Mouse (Mus musculus): ENCODE results near the gene Wdr95. TPM values are rescaled to one million over a fixed set of nuclear protein-coding genes. Genes with fewer than 3 reads are reported as not detected.
"Not testable (repeated sequence)": the region's sequence is repeated elsewhere in the genome, so short reads cannot be mapped to it uniquely, and the experiment has no call there.

Wdr95 gene
- polyA plus RNA-seq, 1 experiment from 2014 or later: not detected

GRCm38 (mm10) chr5:149524242-149524858, 4.1 kb upstream of the Wdr95 start:
- WGBS: 37% methylated on average over 16 of the region's 16 CpGs
- DNase-seq (ENCODE audit: low spot score): peak; percentile 83
- Histone ChIP-seq H3K4me1 (peaks cover 52% of the 10 kb centered on the region), H3K36me3 (replicated peaks) (no peaks in the 10 kb centered on the region), H3K9me3 (no peaks in the 10 kb centered on the region), H3K27me3 (replicated peaks; ENCODE audit: low read depth, poor library complexity, severe bottlenecking) (peaks cover 20% of the 10 kb centered on the region; the same call in 1 of the 2 replicates), H3K27ac (replicated peaks) (peak overlapping the region; percentile 60), H3K4me3 (0 out of 2 replicates have a peak overlapping the region, but pooled peaks have one; percentile 11)

GRCm38 (mm10) chr5:149525055-149525785, 3.3 kb upstream of the Wdr95 start:
- H3K4me3 ChIP-seq: no peak overlapping the region
- peaks cover 20% of the 10 kb centered on the region; the same call in 1 of the 2 replicates for H3K27me3 ChIP-seq (replicated peaks; ENCODE audit: low read depth, poor library complexity, severe bottlenecking)
- H3K9me3 ChIP-seq: no peaks in the 10 kb centered on the region
- H3K36me3 ChIP-seq (replicated peaks): no peaks in the 10 kb centered on the region
- no peak overlapping the region for H3K27ac ChIP-seq (replicated peaks)
- peaks cover 52% of the 10 kb centered on the region for H3K4me1 ChIP-seq
- WGBS: 48% methylated on average over 6 of the region's 6 CpGs
- no peak for DNase-seq (ENCODE audit: low spot score)

- 56% methylated on average over 10 of the region's 10 CpGs for WGBS
- peaks cover 47% of the 10 kb centered on the region for H3K4me1 ChIP-seq
- H3K27ac ChIP-seq (replicated peaks): peak overlapping the region; percentile 21; the same call in 1 of the 2 replicates
- peaks cover 20% of the 10 kb centered on the region; the same call in 1 of the 2 replicates for H3K27me3 ChIP-seq (replicated peaks; ENCODE audit: low read depth, poor library complexity, severe bottlenecking)
- no peaks in the 10 kb centered on the region for H3K36me3 ChIP-seq (replicated peaks)
- DNase-seq (ENCODE audit: low spot score): no peak
- H3K9me3 ChIP-seq: no peaks in the 10 kb centered on the region
- no peak overlapping the region for H3K4me3 ChIP-seq
These were observed 2.0 kb upstream of the Wdr95 start for GRCm38 (mm10) chr5:149526467-149526951.

- Histone ChIP-seq H3K4me1 (peaks cover 41% of the 10 kb centered on the region), H3K27me3 (replicated peaks; ENCODE audit: low read depth, poor library complexity, severe bottlenecking) (peaks cover 17% of the 10 kb centered on the region; the same call in 1 of the 2 replicates)
- H3K4me3 ChIP-seq; H3K27ac ChIP-seq (replicated peaks); DNase-seq (ENCODE audit: low spot score); H3K9me3 ChIP-seq; H3K36me3 ChIP-seq (replicated peaks): not testable (repeated sequence)
- WGBS: 83% methylated on average over 4 of the region's 4 CpGs
These were observed 1.2 kb upstream of the Wdr95 start for GRCm38 (mm10) chr5:149527292-149527691.

GRCm38 (mm10) chr5:149533847-149534246, 5.4 kb downstream of the Wdr95 start:
- peaks cover 20% of the 10 kb centered on the region for H3K4me1 ChIP-seq
- DNase-seq (ENCODE audit: low spot score): no peak
- WGBS: 83% methylated on average over 2 of the region's 2 CpGs

GRCm38 (mm10) chr5:149536005-149536404, 7.5 kb downstream of the Wdr95 start:
- no peak overlapping the region for H3K4me3 ChIP-seq
- no peak for DNase-seq (ENCODE audit: low spot score)
- WGBS: 76% methylated on average over 9 of the region's 9 CpGs
- H3K4me1 ChIP-seq: peaks cover 20% of the 10 kb centered on the region
- 0 out of 2 replicates have a peak, but pooled peaks cover 7% of the 10 kb centered on the region for H3K27me3 ChIP-seq (replicated peaks; ENCODE audit: low read depth, poor library complexity, severe bottlenecking)
- H3K9me3 ChIP-seq: no peaks in the 10 kb centered on the region
- no peak overlapping the region for H3K27ac ChIP-seq (replicated peaks)
- H3K36me3 ChIP-seq (replicated peaks): no peaks in the 10 kb centered on the region

More at GRCm38 (mm10) chr5:149533847-149534246, 5.4 kb downstream of the Wdr95 start:
- Histone ChIP-seq H3K4me3 (no peak overlapping the region), H3K27me3 (replicated peaks; ENCODE audit: low read depth, poor library complexity, severe bottlenecking) (0 out of 2 replicates have a peak, but pooled peaks cover 7% of the 10 kb centered on the region), H3K27ac (replicated peaks) (no peak overlapping the region), H3K36me3 (replicated peaks) (no peaks in the 10 kb centered on the region), H3K9me3 (no peaks in the 10 kb centered on the region)

GRCm38 (mm10) chr5:149537796-149538511, 9.5 kb downstream of the Wdr95 start:
- WGBS: 38% methylated on average over 16 of the region's 16 CpGs
- peak overlapping the region; percentile 37; the same call in 1 of the 2 replicates for H3K27ac ChIP-seq (replicated peaks)
- H3K4me1 ChIP-seq: peaks cover 20% of the 10 kb centered on the region
- H3K9me3 ChIP-seq: no peaks in the 10 kb centered on the region
- 0 out of 2 replicates have a peak, but pooled peaks cover 7% of the 10 kb centered on the region for H3K27me3 ChIP-seq (replicated peaks; ENCODE audit: low read depth, poor library complexity, severe bottlenecking)
- no peaks in the 10 kb centered on the region for H3K36me3 ChIP-seq (replicated peaks)
- H3K4me3 ChIP-seq: peak overlapping the region; percentile 25; the same call in 1 of the 2 replicates
- peak; percentile 77 for DNase-seq (ENCODE audit: low spot score)

GRCm38 (mm10) chr5:149538531-149538930, 10.1 kb downstream of the Wdr95 start:
- H3K27ac ChIP-seq (replicated peaks): peak overlapping the region; percentile 37

GRCm38 (mm10) chr5:149539051-149539450, 10.6 kb downstream of the Wdr95 start:
- 85% methylated on average over 4 of the region's 4 CpGs for WGBS
- Histone ChIP-seq H3K4me1 (peaks cover 20% of the 10 kb centered on the region), H3K27me3 (replicated peaks; ENCODE audit: low read depth, poor library complexity, severe bottlenecking) (0 out of 2 replicates have a peak, but pooled peaks cover 7% of the 10 kb centered on the region), H3K27ac (replicated peaks) (no peak overlapping the region), H3K36me3 (replicated peaks) (no peaks in the 10 kb centered on the region), H3K4me3 (no peak overlapping the region), H3K9me3 (no peaks in the 10 kb centered on the region)
- no peak for DNase-seq (ENCODE audit: low spot score)

More at GRCm38 (mm10) chr5:149538531-149538930, 10.1 kb downstream of the Wdr95 start:
- Histone ChIP-seq H3K9me3 (no peaks in the 10 kb centered on the region), H3K4me1 (peaks cover 20% of the 10 kb centered on the region), H3K27me3 (replicated peaks; ENCODE audit: low read depth, poor library complexity, severe bottlenecking) (0 out of 2 replicates have a peak, but pooled peaks cover 7% of the 10 kb centered on the region), H3K36me3 (replicated peaks) (no peaks in the 10 kb centered on the region), H3K4me3 (0 out of 2 replicates have a peak overlapping the region, but pooled peaks have one; percentile 25)
- no peak for DNase-seq (ENCODE audit: low spot score)
- 67% methylated on average over 8 of the region's 8 CpGs for WGBS

- no peaks in the 10 kb centered on the region for H3K4me1 ChIP-seq
- WGBS: 66% methylated on average over 9 of the region's 10 CpGs
- no peak for DNase-seq (ENCODE audit: low spot score)
- H3K36me3 ChIP-seq (replicated peaks): no peaks in the 10 kb centered on the region
- no peak overlapping the region for H3K27ac ChIP-seq (replicated peaks)
- H3K4me3 ChIP-seq: no peak overlapping the region
- H3K9me3 ChIP-seq: peaks cover 4% of the 10 kb centered on the region; the same call in 1 of the 2 replicates
- no peaks in the 10 kb centered on the region for H3K27me3 ChIP-seq (replicated peaks; ENCODE audit: low read depth, poor library complexity, severe bottlenecking)
These were observed 22.7 kb downstream of the Wdr95 start for GRCm38 (mm10) chr5:149551179-149551578.

- WGBS: 46% methylated on average over 9 of the region's 9 CpGs
- Histone ChIP-seq H3K27ac (replicated peaks) (no peak overlapping the region), H3K27me3 (replicated peaks; ENCODE audit: low read depth, poor library complexity, severe bottlenecking) (no peaks in the 10 kb centered on the region), H3K9me3 (peaks cover 4% of the 10 kb centered on the region; the same call in 1 of the 2 replicates), H3K36me3 (replicated peaks) (no peaks in the 10 kb centered on the region), H3K4me1 (no peaks in the 10 kb centered on the region), H3K4me3 (no peak overlapping the region)
- peak; percentile 21 for DNase-seq (ENCODE audit: low spot score)
These were observed 24.3 kb downstream of the Wdr95 start for GRCm38 (mm10) chr5:149552742-149553141.

GRCm38 (mm10) chr5:149553373-149553772, 24.9 kb downstream of the Wdr95 start:
- no peak for DNase-seq (ENCODE audit: low spot score)
- Histone ChIP-seq H3K9me3 (peaks cover 1% of the 10 kb centered on the region; the same call in 1 of the 2 replicates), H3K27ac (replicated peaks) (no peak overlapping the region), H3K36me3 (replicated peaks) (no peaks in the 10 kb centered on the region), H3K27me3 (replicated peaks; ENCODE audit: low read depth, poor library complexity, severe bottlenecking) (no peaks in the 10 kb centered on the region), H3K4me3 (no peak overlapping the region), H3K4me1 (no peaks in the 10 kb centered on the region)
- WGBS: 94% methylated on average over 11 of the region's 11 CpGs
